Mouse (Mus musculus) cerebellum, adult 11-12 months (tissue): Measurements from ENCODE around the gene Nptx1.

Experiments used
- DNase-seq: peaks from one replicate; pipeline ENCODE4 v3.0.0; 2022

Nptx1 gene

GRCm38 (mm10) chr11:119522779-119523178 lies 24.8 kb downstream of the Nptx1 start:
- peak; percentile 99 for DNase-seq

DNA sequence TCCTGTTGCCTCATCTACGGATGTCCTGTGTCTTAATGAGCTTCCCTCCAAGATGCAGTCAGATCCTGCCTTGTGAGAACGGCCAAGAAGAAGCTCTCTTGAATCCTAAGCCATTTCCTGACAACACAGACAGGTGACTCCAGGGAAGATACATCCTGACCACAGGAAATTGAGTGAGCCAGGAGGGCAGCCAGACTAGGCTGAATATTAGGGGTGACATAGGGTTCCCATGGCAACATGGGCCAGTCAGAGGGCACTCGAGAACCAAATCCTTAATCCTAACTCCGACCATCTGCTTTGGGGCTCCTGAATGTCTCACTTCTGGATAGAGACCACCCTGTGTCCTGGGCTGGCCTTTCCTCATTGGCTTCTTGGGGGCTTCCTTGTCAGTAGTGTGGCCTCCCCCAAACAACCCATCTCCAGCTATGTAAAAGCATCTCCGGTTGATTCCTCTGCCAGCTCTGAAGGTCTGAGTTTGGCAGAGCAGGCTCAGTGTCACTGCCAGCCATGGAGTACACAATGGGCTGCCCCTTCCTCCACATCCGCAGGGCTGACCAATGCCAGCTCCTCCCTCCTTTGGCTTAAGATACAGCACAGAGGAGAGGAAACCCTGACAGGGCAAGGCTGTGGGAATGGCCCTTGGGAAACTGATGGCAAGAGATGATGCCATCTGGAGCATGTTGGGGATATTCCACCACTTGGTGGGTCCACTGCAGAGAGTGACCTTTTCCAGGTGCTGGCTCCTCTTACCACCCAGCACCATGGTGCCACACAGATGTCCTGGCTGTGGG lies 25.4 kb downstream of the Nptx1 start:
- DNase-seq, result peak; percentile 90

DNA sequence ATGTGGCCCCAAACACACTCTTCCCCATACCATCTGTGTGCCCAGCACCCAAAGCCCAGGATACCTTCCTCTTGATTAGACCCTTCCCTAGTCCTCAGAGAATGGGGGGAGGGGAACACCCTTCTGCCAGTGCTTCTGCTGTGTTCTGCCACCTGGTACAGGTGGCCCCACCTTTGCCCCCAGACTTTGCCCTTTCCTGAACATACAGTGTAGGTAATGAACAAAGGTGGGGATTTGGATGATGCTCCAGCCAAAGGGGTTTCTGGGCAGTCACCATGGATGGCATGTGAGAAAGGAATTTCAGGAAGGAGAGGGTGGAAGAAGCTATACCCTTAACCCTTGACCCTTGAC lies 26.9 kb downstream of the Nptx1 start:
- DNase-seq, result peak; percentile 50

DNA sequence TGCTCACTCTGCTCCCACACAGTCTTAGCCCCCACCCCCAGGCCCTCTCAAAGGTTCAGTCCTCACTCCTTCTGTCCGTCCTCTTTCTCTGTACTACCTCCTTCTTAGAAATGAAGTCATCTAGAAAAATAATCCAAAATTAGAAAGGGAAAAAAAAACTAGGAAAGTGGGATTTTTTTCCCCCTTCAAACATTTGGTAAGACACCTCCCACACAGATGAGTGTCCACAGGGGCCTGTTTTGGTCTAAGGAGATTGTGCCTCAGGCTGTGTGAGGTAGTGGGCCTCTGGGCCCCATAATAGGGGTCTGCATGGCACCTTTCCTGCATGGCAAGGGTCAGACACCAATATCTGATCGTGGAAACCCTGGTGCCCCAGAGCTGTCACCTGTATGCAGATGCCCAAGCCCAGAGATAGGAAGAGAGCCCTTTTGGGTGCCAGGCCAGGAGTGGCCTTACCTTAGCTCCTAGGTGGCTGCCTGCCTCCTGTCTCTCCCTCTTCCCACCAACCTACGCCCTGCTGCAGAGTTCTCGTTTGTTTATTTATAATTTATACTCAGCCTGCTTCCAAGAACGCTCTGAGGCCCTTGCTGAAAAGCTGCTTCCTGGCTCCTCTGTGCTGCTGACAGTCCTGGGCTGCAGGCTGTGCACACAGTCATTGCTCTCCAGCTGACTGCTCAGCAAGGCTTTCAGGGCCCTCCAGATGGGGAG lies 27.4 kb downstream of the Nptx1 start:
- DNase-seq, result no peak

DNA sequence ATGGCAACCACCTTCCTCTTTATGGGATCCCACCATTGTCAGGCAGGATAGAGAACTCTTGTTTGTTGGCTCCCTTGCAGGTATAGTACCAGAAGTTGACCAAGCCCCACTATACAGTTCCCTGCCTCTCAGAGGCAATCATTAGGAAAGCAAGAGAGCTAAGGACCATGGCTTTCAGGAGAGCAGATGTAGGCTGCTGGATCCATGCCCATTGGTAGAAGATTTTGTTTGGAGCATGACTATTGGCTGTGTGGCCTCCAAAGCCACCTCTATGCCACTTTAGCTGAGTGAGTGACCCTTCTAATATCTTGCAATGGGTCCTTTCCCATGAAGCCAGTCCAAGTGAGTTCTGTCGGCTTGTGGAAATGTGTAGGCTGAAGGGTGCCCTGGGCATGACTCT lies 28.2 kb downstream of the Nptx1 start:
- no peak for DNase-seq

DNA sequence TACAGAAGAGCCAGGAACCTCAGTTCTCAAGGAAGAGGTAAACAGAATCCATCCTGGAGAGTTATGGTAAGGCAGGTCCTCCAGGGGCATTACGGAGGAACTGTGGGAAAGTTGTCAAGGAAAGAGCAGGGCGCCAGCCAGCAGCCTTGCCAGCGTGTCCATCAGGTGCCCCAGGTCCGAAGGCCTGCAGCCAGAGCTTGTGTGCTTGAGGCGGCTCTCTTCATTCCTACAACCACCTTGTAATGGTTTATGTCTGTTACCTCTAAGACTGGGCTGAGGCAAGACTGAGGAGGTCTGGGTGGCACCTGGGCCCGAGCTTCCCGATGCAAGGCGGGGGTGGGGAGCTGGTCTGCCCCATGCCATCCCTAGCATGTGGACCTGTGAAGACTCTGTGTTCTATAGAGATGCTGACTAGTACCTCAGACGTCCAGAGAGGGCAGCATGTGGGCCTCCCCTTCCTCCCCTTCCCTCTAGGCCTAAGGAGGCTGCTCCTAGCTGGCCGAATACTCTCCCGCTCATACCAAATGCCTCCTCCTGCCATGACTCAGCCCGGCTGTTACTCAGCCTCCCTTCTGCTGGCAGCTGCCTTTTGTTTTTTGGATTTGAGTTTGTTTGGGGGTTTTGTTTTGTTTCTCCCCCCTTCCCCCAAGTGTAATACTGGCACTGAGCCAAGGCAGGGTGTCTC lies 30.7 kb downstream of the Nptx1 start:
- peak; percentile 73 for DNase-seq

- peak; percentile 66 for DNase-seq
Measured at GRCm38 (mm10) chr11:119515823-119516676, 31.5 kb downstream of the Nptx1 start.

DNA sequence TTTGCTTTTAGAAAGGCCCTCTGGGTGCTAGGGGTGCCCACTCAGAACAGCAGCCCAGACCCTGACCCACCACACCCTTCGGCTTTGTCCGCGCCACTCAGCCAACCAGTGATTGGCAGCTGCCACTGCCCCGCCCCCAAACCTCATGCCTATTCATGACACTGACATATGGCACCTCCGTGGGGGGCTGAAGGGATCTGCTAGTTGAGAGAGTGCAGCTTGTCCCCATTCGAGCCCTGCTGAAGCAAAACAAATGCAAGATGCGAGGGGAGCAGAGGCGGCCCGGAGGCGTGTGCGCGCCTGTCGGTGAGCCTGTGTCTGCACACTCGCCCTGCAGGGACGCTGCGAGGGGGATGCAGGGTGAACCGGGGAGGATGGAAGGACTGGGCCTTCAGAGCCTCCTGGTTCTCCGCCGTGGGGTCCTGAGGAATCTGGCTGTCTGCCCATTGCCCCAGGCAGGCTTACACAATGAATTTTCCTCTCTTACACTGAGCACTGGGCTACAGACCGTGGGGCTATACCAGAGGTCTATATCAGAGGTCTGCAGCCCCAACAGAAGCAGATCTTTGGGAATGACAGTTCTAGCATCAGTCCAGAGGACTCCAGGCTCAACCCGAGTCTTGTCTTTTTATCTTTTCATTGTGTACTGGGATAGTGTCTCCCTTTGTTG lies 32.5 kb downstream of the Nptx1 start:
- peak; percentile 98 for DNase-seq

DNA sequence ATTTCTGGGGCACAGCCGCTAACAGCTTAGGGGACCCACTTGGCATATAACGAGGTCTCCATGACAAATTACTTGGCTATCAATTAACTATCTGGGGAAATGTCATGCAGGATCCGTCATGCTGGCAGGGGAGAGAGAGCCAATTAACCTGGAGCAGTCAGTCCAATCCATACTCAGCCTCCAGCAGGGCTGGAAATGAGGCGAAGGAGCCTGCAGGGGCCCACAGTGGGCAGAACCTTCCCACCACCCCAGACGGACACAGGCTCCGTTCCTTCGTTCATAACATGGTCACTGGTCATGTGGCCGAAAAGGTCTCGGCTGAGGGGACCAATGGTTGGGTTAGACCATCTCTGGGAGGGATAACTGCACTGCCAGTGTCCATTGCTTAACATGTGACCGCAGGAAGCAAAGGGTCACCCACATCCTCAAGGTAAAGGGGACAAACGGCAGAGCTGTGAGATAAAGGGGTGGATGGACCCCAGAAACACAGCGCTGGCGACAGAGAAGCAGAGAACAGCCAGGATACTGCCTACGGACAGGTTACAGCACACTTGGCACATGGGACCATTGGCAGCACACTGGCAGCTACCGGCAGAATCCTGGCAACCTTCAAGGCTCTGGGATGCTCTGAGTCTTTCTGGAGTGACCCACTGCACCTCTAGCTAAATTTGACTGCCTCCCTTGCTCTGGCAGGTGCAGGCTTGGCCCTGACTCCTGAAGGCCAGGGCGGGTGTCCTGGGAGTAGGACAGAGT lies 33.3 kb downstream of the Nptx1 start:
- peak; percentile 93 for DNase-seq

- peak; percentile 64 for DNase-seq
Measured at GRCm38 (mm10) chr11:119513038-119513659, 34.4 kb downstream of the Nptx1 start.

GRCm38 (mm10) chr11:119509165-119509776 lies 38.3 kb downstream of the Nptx1 start:
- DNase-seq, result no peak

DNA sequence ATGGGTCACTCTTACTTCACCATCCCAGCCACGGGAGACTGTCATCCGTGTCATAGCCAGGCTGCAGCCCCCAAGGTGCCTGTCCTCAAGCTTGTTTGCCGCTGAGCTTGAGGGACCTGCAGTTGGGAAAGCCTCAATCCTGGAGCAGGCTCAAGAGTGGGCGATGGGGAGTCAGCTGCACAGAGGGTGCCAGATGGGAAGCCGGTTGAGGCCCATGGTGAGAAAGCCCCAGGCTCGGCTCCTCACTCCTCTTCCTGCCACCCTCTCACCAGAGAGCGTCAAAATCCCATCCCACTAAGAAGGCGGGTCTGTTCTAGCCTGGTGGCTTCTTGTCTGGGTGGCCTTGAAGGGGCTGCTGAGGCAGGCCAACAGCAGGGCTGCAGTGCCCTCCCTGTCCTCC lies 39.8 kb downstream of the Nptx1 start:
- peak; percentile 17 for DNase-seq

GRCm38 (mm10) chr11:119506386-119506785 lies 41.2 kb downstream of the Nptx1 start:
- DNase-seq, result peak; percentile 13

GRCm38 (mm10) chr11:119503675-119504074 lies 43.9 kb downstream of the Nptx1 start:
- peak; percentile 81 for DNase-seq

DNA sequence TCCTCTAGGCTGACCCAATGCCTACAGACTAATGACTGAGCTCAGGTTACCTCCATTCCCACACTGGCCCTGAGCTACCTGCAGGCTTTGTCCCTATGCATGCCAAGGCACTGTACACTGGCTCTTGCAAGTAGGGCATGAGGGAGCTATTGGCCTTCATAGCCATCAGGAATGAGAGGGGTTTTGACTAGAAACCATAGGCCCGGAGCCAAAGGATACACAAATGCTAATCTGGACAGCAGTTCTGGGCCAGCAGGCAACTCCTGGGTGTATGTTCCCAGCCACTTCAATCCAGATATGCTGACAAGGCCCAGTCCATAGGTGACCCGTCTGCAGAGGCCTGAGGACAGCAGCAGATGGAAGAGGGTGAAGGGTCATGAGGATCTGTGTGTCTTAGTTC lies 47.5 kb downstream of the Nptx1 start:
- DNase-seq, result peak; percentile 20

- peak; percentile 7 for DNase-seq
Measured at GRCm38 (mm10) chr11:119499297-119499696, 48.3 kb downstream of the Nptx1 start.

GRCm38 (mm10) chr11:119497451-119497850 lies 50.1 kb downstream of the Nptx1 start:
- peak; percentile 66 for DNase-seq

GRCm38 (mm10) chr11:119496147-119496546 lies 51.4 kb downstream of the Nptx1 start:
- DNase-seq, result peak; percentile 6

DNA sequence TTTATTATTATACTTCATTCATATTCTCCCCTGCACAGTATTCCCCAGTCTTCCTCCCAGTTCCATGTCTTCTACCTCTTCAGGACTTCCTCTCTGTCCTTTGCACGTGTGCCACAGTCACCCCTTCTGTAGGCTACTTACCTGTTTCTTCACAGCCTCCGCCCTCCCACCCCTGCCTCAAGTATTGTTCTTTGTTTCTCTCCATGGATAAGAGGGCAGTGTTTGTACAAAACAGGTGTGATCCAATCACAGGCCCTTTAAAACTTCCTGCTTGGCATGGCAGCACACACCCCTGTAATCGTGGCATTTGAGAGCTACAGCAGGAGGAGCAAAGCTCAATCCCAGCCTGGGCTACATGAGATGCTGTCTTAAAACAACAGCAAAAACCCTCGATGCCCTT lies 54.0 kb downstream of the Nptx1 start:
- DNase-seq, result peak; percentile 11

DNA sequence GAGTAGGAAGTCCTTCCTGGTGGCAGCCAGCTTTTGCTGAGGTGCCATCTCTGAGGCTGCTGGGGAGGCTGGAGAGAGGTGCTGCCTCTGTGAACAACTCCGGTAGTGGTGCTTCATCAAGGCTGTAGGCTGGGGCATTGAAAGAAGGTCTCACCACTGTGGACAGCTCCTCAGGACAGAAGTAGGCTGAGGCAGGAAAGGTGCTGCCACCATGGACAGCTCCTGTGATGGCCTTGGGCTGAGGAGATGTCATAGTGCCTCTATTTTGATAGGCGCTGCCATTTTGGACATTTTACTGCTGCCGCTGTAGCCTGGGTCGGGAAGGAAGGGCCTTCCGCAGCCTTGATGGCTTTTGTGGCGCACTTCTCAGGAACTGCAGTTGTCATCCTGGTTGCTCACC lies 54.7 kb downstream of the Nptx1 start:
- peak; percentile 2 for DNase-seq

GRCm38 (mm10) chr11:119491690-119492087 lies 55.9 kb downstream of the Nptx1 start:
- no peak for DNase-seq
